Mouse (Mus musculus) G1E (cell line): Measurements from ENCODE around the gene Stat6. TPM values are rescaled to one million over a fixed set of nuclear protein-coding genes. Genes with fewer than 3 reads are reported as not detected.

Experiments
- ATAC-seq: 2 replicates; pipeline ENCODE4 v1.8.0; 2016; ENCODE audit warnings: mild to moderate bottlenecking; ENCODE audit not compliant: insufficient number of reproducible peaks, poor library complexity, low FRiP score, severe bottlenecking; ENCODE audit errors: extremely low read depth
- DNase-seq: peaks from one replicate; pipeline ENCODE4 v3.0.0; 2012; ENCODE audit warnings: low spot score
- H3K27me3 ChIP-seq: 2 replicates; pipeline ENCODE4 v1.6.1; 2012; ENCODE audit warnings: mild to moderate bottlenecking, low read length, inconsistent platforms; ENCODE audit not compliant: insufficient read depth
- H3K36me3 ChIP-seq: replicated peaks from 2 replicates; pipeline ENCODE3; 2012; ENCODE audit warnings: mild to moderate bottlenecking, inconsistent platforms
- H3K4me1 ChIP-seq: 2 replicates; pipeline ENCODE4 v1.6.1; 2012; ENCODE audit warnings: low read depth, low read length, inconsistent platforms, mixed read lengths; ENCODE audit not compliant: insufficient read depth
- H3K4me3 ChIP-seq: 2 replicates; pipeline ENCODE4 v1.5.1; 2012; ENCODE audit warnings: low read depth, mild to moderate bottlenecking, inconsistent platforms, low read length, moderate library complexity, mixed read lengths
- H3K9me3 ChIP-seq: replicated peaks from 2 replicates; pipeline ENCODE4 v1.6.1; 2012; ENCODE audit warnings: inconsistent platforms
- CTCF ChIP-seq: IDR thresholded peaks from 2 replicates; pipeline ENCODE4 v1.5.1; 2012; ENCODE audit warnings: low read depth, low read length, inconsistent platforms, mixed read lengths
- GATA1 ChIP-seq: IDR thresholded peaks from 2 replicates; pipeline ENCODE4 v1.6.1; 2012; ENCODE audit warnings: borderline replicate concordance, low read length, inconsistent platforms, mixed read lengths
- GATA2 ChIP-seq: IDR thresholded peaks from 2 replicates; pipeline ENCODE4 v1.6.1; 2012; ENCODE audit warnings: low read depth, low read length, inconsistent platforms, borderline replicate concordance
- POLR2AphosphoS5 ChIP-seq: IDR thresholded peaks from 2 replicates; pipeline ENCODE4 v1.6.1; 2012; ENCODE audit warnings: low read depth, low read length, inconsistent platforms; ENCODE audit not compliant: insufficient replicate concordance
- TAL1 ChIP-seq: conservative IDR thresholded peaks from 2 replicates; pipeline ENCODE4 v1.6.1; 2012; ENCODE audit warnings: low read depth, low read length, inconsistent platforms, mixed read lengths
- polyA plus RNA-seq: library from polyadenylated mRNA; stranded (reverse); fragments of >175 nt; gene quantifications from 2 replicates; pipeline ENCODE4 v1.2.3, GENCODE M21; 2012
- total RNA-seq, 2 experiments: library from RNA; stranded (forward) in 1 of 2; stranded (reverse) in 1 of 2; fragments of 200-1000 nt in 1 of 2; fragments of >200 nt in 1 of 2; fragmentation: Nextera tagmentation in 1 of 2; gene quantifications; 2 replicates each; pipeline ENCODE4 v1.2.3; 2014 to 2017

Stat6 gene
- total and polyA plus RNA-seq, 3 experiments: 44.0 to 90.5 (median 69.5) TPM

- no peaks in the 10 kb centered on the region for H3K9me3 ChIP-seq
- peaks cover 71% of the 10 kb centered on the region for H3K4me1 ChIP-seq
- ATAC-seq (peak; percentile 59), DNase-seq (peak; percentile 71)
- H3K4me3 ChIP-seq: peak within 1 kb of the TSS; percentile 93
- TF ChIP-seq POLR2AphosphoS5 (no peak), GATA2 (no peak), GATA1 (no peak), CTCF (no peak)
- no peaks in the 10 kb centered on the region for H3K27me3 ChIP-seq
- H3K36me3 ChIP-seq: peaks cover 18% of the 10 kb centered on the region
Measured at GRCm38 (mm10) chr10:127668093-127669050, 25.6 kb downstream of the Stat6 start, which contains the start of gene Nab2. Nab2 (minus strand) TSS chr10:127668568.

DNA sequence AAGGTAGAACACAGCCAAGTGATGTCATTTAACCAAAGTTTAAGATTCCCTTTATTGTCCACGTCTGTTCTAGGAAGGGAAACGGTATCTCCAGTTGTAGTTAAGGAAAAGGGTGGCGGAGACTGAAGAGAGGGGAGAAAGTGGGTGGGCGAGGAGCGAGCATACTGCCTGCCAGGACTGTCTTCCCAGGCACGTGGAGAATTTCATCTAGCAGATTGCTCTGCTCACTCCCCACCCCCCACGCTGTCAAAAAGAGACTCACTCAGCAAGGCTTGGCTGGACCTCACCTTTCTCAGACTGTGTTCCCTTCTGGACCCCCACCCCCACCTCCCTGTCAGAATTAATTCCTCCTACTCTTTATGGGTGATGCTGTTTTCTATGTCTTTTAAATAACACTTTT lies 26.4 kb downstream of the Stat6 start:
- peaks cover 69% of the 10 kb centered on the region for H3K4me1 ChIP-seq

DNA sequence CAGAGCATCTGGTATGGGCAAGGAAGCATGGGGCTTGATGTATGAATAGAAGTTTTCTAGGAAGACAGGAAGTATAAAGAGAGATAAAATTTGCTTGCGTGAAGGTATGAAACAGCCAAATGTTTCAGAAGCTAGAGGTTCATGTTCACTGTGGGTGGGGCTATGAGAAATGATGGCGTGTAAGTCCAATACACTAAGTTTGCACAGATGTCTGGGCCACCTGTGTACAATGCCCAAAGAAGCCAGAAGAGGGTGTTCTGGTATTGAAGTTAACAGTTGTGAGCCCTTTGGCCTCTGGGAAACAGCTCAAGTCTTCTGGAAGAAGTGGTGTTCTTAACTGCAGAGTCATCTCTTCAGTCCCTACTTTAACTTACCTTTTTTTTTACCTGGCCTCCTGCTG lies 27.4 kb downstream of the Stat6 start:
- no peak for TF ChIP-seq POLR2AphosphoS5
- no peak for TF ChIP-seq TAL1
- DNase-seq (no peak), ATAC-seq (no peak)
- Histone ChIP-seq H3K9me3 (peaks cover 3% of the 10 kb centered on the region; the same call in 1 of the 2 replicates), H3K4me3 (no peak overlapping the region), H3K36me3 (no peaks in the 10 kb centered on the region), H3K4me1 (peaks cover 64% of the 10 kb centered on the region), H3K27me3 (no peaks in the 10 kb centered on the region)

More for the DNA sequence above, 26.4 kb downstream of the Stat6 start:
- TF ChIP-seq POLR2AphosphoS5: no peak
- TF ChIP-seq TAL1: no peak
- no peak for TF ChIP-seq CTCF
- no peak for TF ChIP-seq GATA2
- no peak for TF ChIP-seq GATA1
- DNase-seq (no peak), ATAC-seq (no peak)
- Histone ChIP-seq H3K27me3 (no peaks in the 10 kb centered on the region), H3K9me3 (0 out of 2 replicates have a peak, but pooled peaks cover 3% of the 10 kb centered on the region), H3K36me3 (peaks cover 10% of the 10 kb centered on the region), H3K4me3 (peak overlapping the region; percentile 93; the same call in 1 of the 2 replicates)

DNA sequence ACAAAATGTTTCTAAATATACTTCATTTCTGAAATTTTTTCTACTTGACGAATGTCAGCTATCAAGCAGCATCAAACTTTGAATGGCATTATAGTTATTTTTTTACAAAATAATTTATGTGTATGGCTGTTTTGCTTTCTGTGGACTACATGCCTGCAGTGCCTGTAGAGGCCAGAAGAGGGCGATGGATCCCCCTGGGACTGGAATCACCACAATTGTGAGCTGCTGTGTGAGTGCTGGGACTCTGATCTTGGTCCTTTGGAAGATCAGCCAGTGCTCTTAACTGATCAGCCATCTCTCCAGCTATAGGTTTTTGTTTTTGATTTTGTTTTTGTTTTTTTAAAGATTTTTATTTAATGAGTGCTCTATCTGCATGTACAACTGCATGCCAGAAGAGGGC lies 28.5 kb downstream of the Stat6 start:
- DNase-seq (no peak), ATAC-seq (no peak)
- TF ChIP-seq CTCF (peak; percentile 67), TAL1 (no peak)
- Histone ChIP-seq H3K4me1 (peaks cover 57% of the 10 kb centered on the region), H3K4me3 (no peak overlapping the region), H3K36me3 (no peaks in the 10 kb centered on the region), H3K9me3 (peaks cover 3% of the 10 kb centered on the region; the same call in 1 of the 2 replicates), H3K27me3 (no peaks in the 10 kb centered on the region)

DNA sequence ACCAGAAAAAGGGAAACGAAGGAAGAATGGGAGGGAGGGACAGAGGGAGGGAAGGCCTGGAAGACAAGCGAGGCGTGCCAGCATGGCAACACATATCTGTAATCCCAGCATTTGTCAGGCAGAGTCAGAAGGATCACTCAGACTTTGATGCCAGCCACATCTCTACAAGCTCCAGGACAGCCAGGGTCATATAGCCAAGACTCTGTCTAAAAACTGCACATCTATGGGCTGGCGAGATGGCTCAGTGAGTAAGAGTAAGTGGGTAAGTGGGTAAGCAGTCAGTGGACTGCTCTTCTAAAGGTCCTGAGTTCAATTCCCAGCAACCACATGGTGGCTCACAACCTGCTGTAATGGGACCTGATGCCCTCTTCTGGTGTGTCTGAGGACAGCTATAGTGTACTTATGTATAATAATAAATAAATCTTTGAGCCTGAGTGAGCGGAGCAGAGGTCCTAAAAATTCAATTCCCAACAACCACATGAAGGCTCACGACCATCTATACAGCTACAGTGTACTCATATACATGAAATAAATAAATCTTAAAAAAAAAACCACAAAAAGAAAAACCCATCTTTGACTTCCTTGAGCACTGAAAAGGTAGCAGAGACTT lies 31.4 kb downstream of the Stat6 start:
- Histone ChIP-seq H3K36me3 (peaks cover 9% of the 10 kb centered on the region), H3K4me1 (peaks cover 54% of the 10 kb centered on the region), H3K4me3 (no peak overlapping the region), H3K9me3 (peaks cover 3% of the 10 kb centered on the region; the same call in 1 of the 2 replicates), H3K27me3 (no peaks in the 10 kb centered on the region)
- no peak for TF ChIP-seq GATA2
- no peak for TF ChIP-seq POLR2AphosphoS5
- TF ChIP-seq TAL1: no peak
- no peak for TF ChIP-seq GATA1
- TF ChIP-seq CTCF: no peak
- ATAC-seq: no peak
- DNase-seq: no peak

GRCm38 (mm10) chr10:127674794-127675522 lies 32.2 kb downstream of the Stat6 start:
- Histone ChIP-seq H3K36me3 (peaks cover 15% of the 10 kb centered on the region), H3K27me3 (no peaks in the 10 kb centered on the region), H3K4me1 (peaks cover 50% of the 10 kb centered on the region), H3K4me3 (no peak overlapping the region), H3K9me3 (peaks cover 3% of the 10 kb centered on the region; the same call in 1 of the 2 replicates)
- DNase-seq (no peak), ATAC-seq (peak; percentile 55)
- no peak for TF ChIP-seq GATA2
- no peak for TF ChIP-seq POLR2AphosphoS5
- peak; percentile 100 for TF ChIP-seq CTCF
- TF ChIP-seq GATA1: no peak
- TF ChIP-seq TAL1: no peak
